Mouse (Mus musculus) right cerebral cortex, adult 18-20 months (tissue): ENCODE measurements at regions not wholly inside any gene's neighbourhood (a gene's known extent, or its start where the extent isn't known, plus 50 kb on each side); places are given as distances from the start of the nearest gene placed in this dataset.
"Not testable (repeated sequence)": the region's sequence is repeated elsewhere in the genome, so short reads cannot be mapped to it uniquely, and the experiment has no call there.

Experiments
- DNase-seq: peaks from one replicate; pipeline ENCODE4 v3.0.0; 2022; ENCODE audit warnings: mixed read lengths

GRCm38 (mm10) chr19:19636055-19636454, 525.1 kb upstream of the Rorb start:
- DNase-seq: no peak

- no peak for DNase-seq
Observed at GRCm38 (mm10) chr19:19587866-19588265, 476.9 kb upstream of the Rorb start.

GRCm38 (mm10) chr19:19575000-19575544, 464.1 kb upstream of the Rorb start:
- DNase-seq: not testable (repeated sequence)

- DNase-seq: no peak
Observed at GRCm38 (mm10) chr19:19564657-19565056, 453.7 kb upstream of the Rorb start.

- peak; percentile 2 for DNase-seq
Observed at GRCm38 (mm10) chr19:19535131-19535530, 424.1 kb upstream of the Rorb start.

- DNase-seq: no peak
Observed at GRCm38 (mm10) chr19:19524232-19524631, 413.2 kb upstream of the Rorb start.

GRCm38 (mm10) chr19:19523629-19524028, 412.6 kb upstream of the Rorb start:
- no peak for DNase-seq

GRCm38 (mm10) chr19:19478192-19478932, 367.4 kb upstream of the Rorb start:
- no peak for DNase-seq
